19 mouse cellular contexts compared by ENCODE assay signal in the genomic region with DNA sequence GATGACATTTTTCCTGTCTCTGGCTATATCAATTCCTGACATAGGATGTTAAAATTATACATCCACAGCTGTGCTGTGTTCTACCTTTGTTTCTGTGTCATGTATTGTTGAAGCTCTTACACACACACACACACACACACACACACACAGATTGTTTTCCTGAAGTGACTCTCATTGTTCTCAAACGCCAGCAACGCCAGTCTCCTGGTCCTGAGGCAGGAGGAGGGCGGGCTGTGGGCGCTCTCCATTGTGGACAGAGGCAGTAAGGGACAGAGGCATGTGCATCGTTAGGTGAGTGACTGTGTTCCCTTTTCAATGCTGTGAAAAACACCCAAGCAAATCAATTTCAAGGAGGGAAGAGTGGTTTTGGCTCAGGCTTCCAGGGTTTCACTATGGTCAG. TPM values are rescaled to one million over a fixed set of nuclear protein-coding genes. Genes with fewer than 3 reads are reported as not detected.
DNase-seq lines count a peak whose midpoint lies in the region; ATAC-seq and TF ChIP-seq lines count a peak whose summit lies in the region.
"Had no signal": no experiment of that assay in that cellular context is flagged by ENCODE, and none has a peak within 500 bp of the region (broad histone marks: within the 10 kb centered on the region; RNA-seq: fewer than 3 reads in every experiment).

No protein-coding gene starts in this region.

- no peak for ATAC-seq in hindbrain, postnatal 0 days
- no peak for ATAC-seq in lung, embryonic 14.5 days (ENCODE audit: insufficient read depth)
- ATAC-seq: forebrain, embryonic 14.5 days; inflammation-experienced regulatory T-cells, adult 6 months had no signal

- peaks cover 22% of the 10 kb centered on the region for H3K36me3 ChIP-seq in hindbrain, embryonic 10.5 days
- peaks cover 9% of the 10 kb centered on the region; the same call in 1 of the 2 replicates for H3K36me3 ChIP-seq in hindbrain, postnatal 0 days (ENCODE audit: insufficient read depth, low read length)
- H3K36me3 ChIP-seq in lung, embryonic 14.5 days (ENCODE audit: insufficient read depth) = peaks cover 13% of the 10 kb centered on the region

- no peak overlapping the region for H3K9ac ChIP-seq in hindbrain, postnatal 0 days (replicated peaks; ENCODE audit: low read length)
- H3K9ac ChIP-seq in lung, embryonic 14.5 days = no peak overlapping the region
- H3K9ac ChIP-seq: heart, embryonic 15.5 days; hindbrain, embryonic 15.5 days had no signal

- no peak overlapping the region for H3K4me3 ChIP-seq in hindbrain, embryonic 10.5 days
- no peak overlapping the region for H3K4me3 ChIP-seq in hindbrain, postnatal 0 days (ENCODE audit: low read length)
- H3K4me3 ChIP-seq in lung, embryonic 14.5 days (ENCODE audit: low read depth, low read length) = no peak overlapping the region
- H3K4me3 ChIP-seq: embryonic facial prominence, embryonic 10.5 days; heart, adult 2 months; heart, embryonic 15.5 days; hindbrain, embryonic 15.5 days had no signal

- no peak overlapping the region for H3K4me2 ChIP-seq in hindbrain, postnatal 0 days (ENCODE audit: low read depth, low read length)
- H3K4me2 ChIP-seq in lung, embryonic 14.5 days = no peak overlapping the region
- H3K4me2 ChIP-seq: heart, embryonic 11.5 days; heart, embryonic 15.5 days; hindbrain, embryonic 15.5 days had no signal

- intact Hi-C loops in gastrocnemius, postnatal 36 days (cut with DNase I) = no loop called here

- WGBS in hindbrain, embryonic 10.5 days = 64% methylated on average over 5 of the region's 5 CpGs
- 60% methylated on average over 5 of the region's 5 CpGs for WGBS in hindbrain, postnatal 0 days
- WGBS in lung, embryonic 14.5 days = 66% methylated on average over 5 of the region's 5 CpGs

- no peak for TF ChIP-seq CTCF in hindbrain, postnatal 0 days (IDR thresholded peaks at IDR 0.05; ENCODE audit: low read depth)
- TF ChIP-seq CTCF in lung, embryonic 14.5 days (IDR thresholded peaks at IDR 0.05; ENCODE audit: low read depth) = no peak

- peaks cover 13% of the 10 kb centered on the region for H3K4me1 ChIP-seq in hindbrain, embryonic 10.5 days (replicated peaks)
- peaks cover 9% of the 10 kb centered on the region; the same call in 1 of the 2 replicates for H3K4me1 ChIP-seq in hindbrain, postnatal 0 days (ENCODE audit: insufficient read depth, low read length)
- no peaks in the 10 kb centered on the region for H3K4me1 ChIP-seq in lung, embryonic 14.5 days (ENCODE audit: insufficient read depth)

- H3K27ac ChIP-seq in hindbrain, embryonic 10.5 days = 0 out of 2 replicates have a peak overlapping the region, but pooled peaks have one; percentile 24
- no peak overlapping the region for H3K27ac ChIP-seq in hindbrain, postnatal 0 days
- H3K27ac ChIP-seq in lung, embryonic 14.5 days (ENCODE audit: low read depth) = no peak overlapping the region
- H3K27ac ChIP-seq: embryonic facial prominence, embryonic 10.5 days; heart, adult 2 months; hindbrain, embryonic 15.5 days had no signal

- no peak for DNase-seq in hindbrain, embryonic 10.5 days (ENCODE audit: low spot score)
- no peak for DNase-seq in hindbrain, postnatal 0 days (ENCODE audit: low spot score)
- peak; percentile 33 for DNase-seq in lung, embryonic 14.5 days
- no peak for DNase-seq in lung, postnatal 14 days
- peak; percentile 23 for DNase-seq in retina, postnatal 1 day
- no peak for DNase-seq in retina, embryonic 14.5 days (ENCODE audit: low spot score)
- no peak for DNase-seq in gastrocnemius, postnatal 36 days
- DNase-seq: adrenal gland, adult 2 months; adrenal gland, postnatal 25 days; cerebellum, adult 2 months; cerebellum, postnatal 10 days; heart, adult 2 months; heart, postnatal 4 days had no signal

- H3K27me3 ChIP-seq in hindbrain, embryonic 10.5 days (ENCODE audit: insufficient read depth, poor library complexity, severe bottlenecking) = no peaks in the 10 kb centered on the region
- no peaks in the 10 kb centered on the region for H3K27me3 ChIP-seq in hindbrain, postnatal 0 days (ENCODE audit: insufficient read depth, low read length)
- H3K27me3 ChIP-seq in lung, embryonic 14.5 days (ENCODE audit: insufficient read depth, low read length) = no peaks in the 10 kb centered on the region
- H3K27me3 ChIP-seq: heart, embryonic 15.5 days; hindbrain, embryonic 15.5 days had no signal

- H3K9me3 ChIP-seq in hindbrain, embryonic 10.5 days = peaks cover 8% of the 10 kb centered on the region
- H3K9me3 ChIP-seq in hindbrain, postnatal 0 days (ENCODE audit: low read length) = no peaks in the 10 kb centered on the region
- no peaks in the 10 kb centered on the region for H3K9me3 ChIP-seq in lung, embryonic 14.5 days (ENCODE audit: low read depth, low read length)
- H3K9me3 ChIP-seq: heart, embryonic 15.5 days; hindbrain, embryonic 15.5 days had no signal

RNA-seq across cellular contexts. Expression of gene Amz1, which starts 29.3 kb away (rescaled TPM):
- polyA plus RNA-seq in hindbrain, embryonic 10.5 days (2016; fragmentation: Nextera tagmentation; extraction: Ambion mirVana) = 0.87 and 1.5 TPM in 2 replicates
- total RNA-seq in hindbrain, postnatal 0 days (2014; rRNA removed) = 11.8 and 12.6 TPM in 2 replicates
- 9.4 and 9.7 TPM in 2 replicates for polyA plus RNA-seq in hindbrain, postnatal 0 days (2015; fragmentation: Nextera tagmentation; extraction: Ambion mirVana)
- 0.99 and 1.1 TPM in 2 replicates for polyA plus RNA-seq in lung, embryonic 14.5 days (2014; fragmentation: Nextera tagmentation; extraction: Ambion mirVana)
- total RNA-seq in gastrocnemius, postnatal 36 days (2021) = under 1 TPM; 0.22 to 0.38 TPM

RNA-seq across cellular contexts. Expression of gene Brat1, which starts 48.4 kb away (rescaled TPM):
- polyA plus RNA-seq in hindbrain, embryonic 10.5 days (2016; fragmentation: Nextera tagmentation; extraction: Ambion mirVana) = 24.6 and 25.1 TPM in 2 replicates
- total RNA-seq in hindbrain, postnatal 0 days (2014; rRNA removed) = 44.6 and 46.7 TPM in 2 replicates
- polyA plus RNA-seq in hindbrain, postnatal 0 days (2015; fragmentation: Nextera tagmentation; extraction: Ambion mirVana) = 17.9 and 18.1 TPM in 2 replicates
- polyA plus RNA-seq in lung, embryonic 14.5 days (2014; fragmentation: Nextera tagmentation; extraction: Ambion mirVana) = 19.8 and 21.2 TPM in 2 replicates
- total RNA-seq in gastrocnemius, postnatal 36 days (2021) = 1 to 10 TPM; 4.6 to 5.1 TPM

RNA-seq across cellular contexts. Expression of gene Iqce, which starts 51.0 kb away (rescaled TPM):
- polyA plus RNA-seq in hindbrain, embryonic 10.5 days (2016; fragmentation: Nextera tagmentation; extraction: Ambion mirVana) = 24.5 and 29.1 TPM in 2 replicates
- 19.1 and 43.1 TPM in 2 replicates for total RNA-seq in hindbrain, postnatal 0 days (2014; rRNA removed)
- 22.1 and 24.8 TPM in 2 replicates for polyA plus RNA-seq in hindbrain, postnatal 0 days (2015; fragmentation: Nextera tagmentation; extraction: Ambion mirVana)
- polyA plus RNA-seq in lung, embryonic 14.5 days (2014; fragmentation: Nextera tagmentation; extraction: Ambion mirVana) = 21.1 and 25.5 TPM in 2 replicates
- 1 to 10 TPM; 2.6 to 3.1 TPM for total RNA-seq in gastrocnemius, postnatal 36 days (2021)

Comparison
In these comparisons a context has a peak if more than half of its experiments do, and no peak if none do; other contexts are left out.
1. DNase-seq: peak in lung, embryonic 14.5 days (single experiment) and retina, postnatal 1 day (single experiment); none in hindbrain, embryonic 10.5 days (single experiment), hindbrain, postnatal 0 days (single experiment), lung, postnatal 14 days (single experiment), retina, embryonic 14.5 days (single experiment) and gastrocnemius, postnatal 36 days (0 of 2).